Mouse (Mus musculus) midbrain, embryonic 14.5 days (tissue): ENCODE results near the gene Cacna1f. TPM values are rescaled to one million over a fixed set of nuclear protein-coding genes. Genes with fewer than 3 reads are reported as not detected.
A peak's percentile ranks its signal among the peaks of the same experiment; 100 is the strongest.

ENCODE experiments used
- ATAC-seq: fragments of 200-750 bp; cut with Nextera tagmentation; 2 replicates; pipeline ENCODE4 v1.8.0; 2017; ENCODE audit warnings: moderate number of reproducible peaks, moderate library complexity; ENCODE audit not compliant: low FRiP score, low TSS enrichment
- DNase-seq: peaks from one replicate; pipeline ENCODE4 v3.0.0-alpha.2; 2015
- H3K27ac ChIP-seq: fragments of 300-500 bp; sonication (generic); replicated peaks from 2 replicates; pipeline ENCODE4 v1.5.1; 2014; ENCODE audit warnings: mild to moderate bottlenecking, low read depth, low read length, moderate library complexity
- H3K27me3 ChIP-seq: fragments of 300-500 bp; sonication (generic); 2 replicates; pipeline ENCODE4 v1.6.1; 2014; ENCODE audit warnings: low read length, control low read depth, mixed read lengths; ENCODE audit not compliant: control insufficient read depth, insufficient read depth
- H3K36me3 ChIP-seq: fragments of 300-500 bp; sonication (generic); 2 replicates; pipeline ENCODE4 v1.6.1; 2014; ENCODE audit warnings: low read length, control low read depth; ENCODE audit not compliant: control insufficient read depth, insufficient read depth
- H3K4me1 ChIP-seq: fragments of 300-500 bp; sonication (generic); 2 replicates; pipeline ENCODE4 v1.6.1; 2014; ENCODE audit warnings: mild to moderate bottlenecking, antibody characterized with exemption, low read length, control low read depth; ENCODE audit not compliant: control insufficient read depth, insufficient read depth
- H3K4me2 ChIP-seq: fragments of 300-500 bp; sonication (generic); 2 replicates; pipeline ENCODE4 v1.6.1; 2014; ENCODE audit warnings: mild to moderate bottlenecking, low read length, moderate library complexity
- H3K4me3 ChIP-seq: fragments of 300-500 bp; sonication (generic); replicated peaks from 2 replicates; pipeline ENCODE4 v1.5.1; 2014; ENCODE audit warnings: low read depth, low read length
- H3K9ac ChIP-seq: fragments of 300-500 bp; sonication (generic); replicated peaks from 2 replicates; pipeline ENCODE4 v1.6.1; 2014; ENCODE audit warnings: mild to moderate bottlenecking, low read length, moderate library complexity
- H3K9me3 ChIP-seq: fragments of 300-500 bp; sonication (generic); 2 replicates; pipeline ENCODE4 v1.6.1; 2016; ENCODE audit warnings: low read length, control low read depth, mixed read lengths; ENCODE audit not compliant: control insufficient read depth
- WGBS: fragments of 180-500 bp; shearing (Covaris S2); extraction: QIAGEN DNeasy Blood & Tissue Kit; methylation state at CpG from one replicate; pipeline ENCODE4 v1.1.7; 2014; 5-methylcytosine and 5-hydroxymethylcytosine counted together
- polyA plus RNA-seq: library from polyadenylated mRNA; unstranded; fragments of >200 nt; fragmentation: Nextera tagmentation; extraction: Ambion mirVana; gene quantifications from 2 replicates; pipeline ENCODE4 v1.2.1, GENCODE M21; 2014

Cacna1f gene
- polyA plus RNA-seq = 0.04 TPM in 1 of 2 replicates, not detected in the other

DNA sequence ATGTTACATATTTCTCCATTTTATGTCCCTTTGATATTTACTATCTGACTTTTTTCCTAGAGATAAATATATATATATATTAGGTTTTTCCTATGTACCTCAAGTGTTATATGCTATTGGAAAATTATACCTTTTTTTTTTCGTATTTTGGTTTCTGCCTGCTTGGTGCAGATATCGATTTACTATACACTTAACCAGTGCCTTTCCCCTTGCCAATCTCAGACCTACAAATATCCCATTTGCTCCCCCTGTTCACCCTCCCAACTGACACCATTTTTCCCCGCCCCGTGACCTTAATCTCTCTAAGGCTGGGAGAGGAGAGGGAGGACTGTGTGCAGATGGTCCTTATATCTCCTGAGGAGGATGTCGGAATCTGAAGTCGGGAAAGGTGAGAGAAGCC, at the start of gene Cacna1f:
TSS of gene Cacna1f (plus strand) at position 301 of the 400 bp plus-strand sequence.
- ATAC-seq = no peak
- Histone ChIP-seq H3K4me3 (no peak within 1 kb of the TSS), H3K27me3 (no peaks in the 10 kb centered on the region), H3K4me2 (no peak within 1 kb of the TSS), H3K4me1 (no peaks in the 10 kb centered on the region), H3K9ac (no peak within 1 kb of the TSS), H3K9me3 (no peaks in the 10 kb centered on the region), H3K27ac (no peak within 1 kb of the TSS), H3K36me3 (no peaks in the 10 kb centered on the region)
- no peak for DNase-seq
- 86% methylated on average over 6 of the region's 6 CpGs for WGBS

DNA sequence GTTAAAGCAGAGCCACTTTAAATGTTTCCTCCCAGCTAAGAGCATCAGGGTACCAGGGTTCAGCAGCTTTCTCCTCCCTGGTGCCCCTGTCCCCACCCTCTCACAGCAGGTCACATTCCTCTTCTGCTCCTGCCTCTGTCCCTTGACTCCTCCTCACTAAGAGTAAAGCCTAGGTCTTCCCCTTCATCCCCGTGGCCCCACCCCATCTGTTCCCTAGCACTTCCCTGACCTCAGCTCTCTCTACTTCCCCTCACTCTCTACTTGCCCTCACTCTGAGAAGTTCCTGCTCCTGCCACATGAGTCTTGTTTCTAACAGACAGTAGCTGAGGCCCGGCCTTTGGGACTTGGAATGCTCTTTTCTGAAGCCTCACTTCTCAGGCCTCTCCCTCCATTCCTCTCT, 43.8 kb upstream of the Cacna1f start:
- 18% methylated on average over 2 of the region's 2 CpGs for WGBS
- DNase-seq = no peak
- Histone ChIP-seq H3K27me3 (no peaks in the 10 kb centered on the region), H3K9ac (no peak overlapping the region), H3K4me2 (no peak overlapping the region), H3K9me3 (no peaks in the 10 kb centered on the region), H3K4me3 (no peak overlapping the region), H3K36me3 (no peaks in the 10 kb centered on the region), H3K4me1 (no peaks in the 10 kb centered on the region), H3K27ac (no peak overlapping the region)
- no peak for ATAC-seq

DNA sequence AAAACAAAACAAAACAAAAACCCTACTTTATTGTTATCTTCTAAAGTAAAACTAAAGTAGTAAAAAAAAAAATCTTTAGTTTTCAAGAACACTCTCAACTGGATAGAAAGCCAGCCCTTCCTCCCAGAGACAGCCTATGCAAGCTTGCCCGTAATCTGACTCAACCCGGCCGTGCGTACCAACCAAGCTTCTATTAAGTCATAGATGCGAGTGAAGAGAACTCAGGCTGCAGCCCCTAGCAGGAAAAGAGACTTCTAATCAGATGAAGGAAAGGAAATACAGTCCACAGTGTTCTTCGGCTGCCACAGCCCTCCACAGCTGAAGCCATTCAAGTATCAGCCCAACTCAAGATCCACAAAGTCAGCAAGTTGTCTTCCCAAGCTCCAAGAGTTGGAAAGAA, 40.5 kb upstream of the Cacna1f start:
- Histone ChIP-seq H3K9me3 (no peaks in the 10 kb centered on the region), H3K4me1 (0 out of 2 replicates have a peak, but pooled peaks cover 8% of the 10 kb centered on the region), H3K27me3 (no peaks in the 10 kb centered on the region), H3K36me3 (no peaks in the 10 kb centered on the region), H3K27ac (no peak overlapping the region), H3K4me3 (no peak overlapping the region), H3K4me2 (no peak overlapping the region), H3K9ac (no peak overlapping the region)
- ATAC-seq = no peak
- no peak for DNase-seq
- 91% methylated on average over 6 of the region's 6 CpGs for WGBS

DNA sequence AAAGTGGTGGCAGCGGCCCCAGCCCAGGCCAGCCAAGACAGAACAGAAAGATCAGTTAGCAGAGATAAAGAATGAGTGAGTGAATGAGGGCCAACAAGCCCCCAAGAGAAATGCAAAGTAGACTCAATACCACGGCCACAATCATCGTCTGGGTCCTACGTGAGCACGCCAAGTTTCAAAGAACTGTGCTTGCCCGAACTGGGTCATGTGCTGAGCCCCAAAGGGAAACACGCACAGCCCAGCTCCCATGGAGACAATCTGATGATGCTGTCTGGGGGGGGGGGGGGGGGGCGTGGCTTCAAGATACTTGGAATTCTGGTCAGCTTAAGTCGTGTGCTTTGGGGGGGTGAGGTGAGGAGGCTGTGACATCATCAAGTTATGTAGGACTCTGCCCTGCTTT, 39.4 kb upstream of the Cacna1f start:
- Histone ChIP-seq H3K9ac (no peak overlapping the region), H3K27ac (no peak overlapping the region), H3K4me1 (0 out of 2 replicates have a peak, but pooled peaks cover 11% of the 10 kb centered on the region), H3K36me3 (no peaks in the 10 kb centered on the region), H3K27me3 (no peaks in the 10 kb centered on the region), H3K4me3 (no peak overlapping the region), H3K9me3 (no peaks in the 10 kb centered on the region), H3K4me2 (no peak overlapping the region)
- WGBS = 76% methylated on average over 8 of the region's 9 CpGs
- DNase-seq = no peak
- ATAC-seq = no peak; the same call in 1 of the 2 replicates

DNA sequence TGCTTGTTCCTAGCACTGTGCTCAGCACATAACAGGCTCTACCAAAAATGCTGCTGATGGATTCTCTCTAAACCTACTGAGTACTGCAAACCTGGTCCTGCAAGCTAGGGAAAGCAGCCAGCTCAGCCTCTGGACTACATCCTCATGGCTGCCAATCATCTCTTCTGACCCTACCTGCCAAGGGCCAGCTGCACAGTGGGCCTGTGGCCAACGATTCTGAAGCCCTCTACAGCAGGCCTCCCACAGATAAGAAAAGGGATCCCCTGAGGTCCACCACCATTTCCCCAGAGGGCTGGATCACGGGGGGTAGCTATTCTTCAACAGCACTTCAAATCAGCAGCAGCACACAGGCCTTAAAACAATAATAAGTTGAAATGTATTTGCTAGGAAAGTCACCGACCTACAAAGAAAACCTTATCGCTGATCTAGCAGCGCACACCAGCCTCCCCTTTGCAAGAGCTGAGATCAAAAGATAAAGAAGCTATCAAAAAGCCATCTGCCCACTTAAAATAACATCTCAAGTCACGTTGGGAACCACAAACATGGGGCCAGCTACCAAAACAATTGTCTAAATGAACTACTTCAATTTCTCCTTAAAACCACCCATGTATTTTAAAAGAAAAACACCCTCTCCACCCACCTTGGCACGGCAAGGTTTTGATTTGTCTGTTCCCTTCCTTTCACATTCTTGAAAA, 36.3 kb upstream of the Cacna1f start:
- peaks cover 14% of the 10 kb centered on the region; the same call in 1 of the 2 replicates for H3K4me1 ChIP-seq
- 61% methylated on average over 7 of the region's 7 CpGs for WGBS
- H3K27me3 ChIP-seq = no peaks in the 10 kb centered on the region
- H3K4me3 ChIP-seq = no peak overlapping the region
- no peak overlapping the region for H3K9ac ChIP-seq
- DNase-seq (no peak), ATAC-seq (no peak)
- no peak overlapping the region for H3K27ac ChIP-seq
- no peaks in the 10 kb centered on the region for H3K9me3 ChIP-seq
- no peaks in the 10 kb centered on the region for H3K36me3 ChIP-seq
- H3K4me2 ChIP-seq = no peak overlapping the region

DNA sequence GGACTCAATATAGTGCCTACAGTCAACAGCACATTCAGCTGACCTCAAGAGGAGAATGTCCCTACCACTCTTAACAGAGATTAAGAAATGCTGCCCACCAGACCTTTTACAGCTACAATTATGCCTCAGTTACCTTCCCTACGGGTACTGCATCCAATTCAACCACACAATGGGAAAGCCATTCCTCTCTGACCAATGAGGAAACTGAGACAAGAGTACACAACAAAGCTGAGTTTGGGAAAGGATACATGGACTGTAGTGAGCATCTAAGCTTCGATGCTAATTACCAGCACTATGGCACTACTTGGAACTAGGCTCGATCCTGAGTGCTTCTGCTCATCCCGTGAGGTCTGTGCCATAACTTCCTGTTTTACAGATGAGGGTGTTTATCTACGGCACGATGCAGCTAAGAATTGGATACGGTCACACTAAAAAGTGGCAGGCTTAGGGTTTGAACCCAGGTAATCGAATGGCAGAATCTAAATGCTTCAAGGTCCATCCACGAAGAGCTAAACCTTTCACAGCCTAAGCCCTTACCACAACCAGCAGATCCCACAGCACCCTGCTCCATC, 35.2 kb upstream of the Cacna1f start:
- Histone ChIP-seq H3K4me2 (no peak overlapping the region), H3K4me1 (peaks cover 14% of the 10 kb centered on the region; the same call in 1 of the 2 replicates), H3K9me3 (no peaks in the 10 kb centered on the region), H3K4me3 (no peak overlapping the region), H3K36me3 (no peaks in the 10 kb centered on the region), H3K27ac (no peak overlapping the region), H3K27me3 (no peaks in the 10 kb centered on the region), H3K9ac (no peak overlapping the region)
- DNase-seq = no peak
- ATAC-seq = no peak
- WGBS = 93% methylated on average over 9 of the region's 9 CpGs

DNA sequence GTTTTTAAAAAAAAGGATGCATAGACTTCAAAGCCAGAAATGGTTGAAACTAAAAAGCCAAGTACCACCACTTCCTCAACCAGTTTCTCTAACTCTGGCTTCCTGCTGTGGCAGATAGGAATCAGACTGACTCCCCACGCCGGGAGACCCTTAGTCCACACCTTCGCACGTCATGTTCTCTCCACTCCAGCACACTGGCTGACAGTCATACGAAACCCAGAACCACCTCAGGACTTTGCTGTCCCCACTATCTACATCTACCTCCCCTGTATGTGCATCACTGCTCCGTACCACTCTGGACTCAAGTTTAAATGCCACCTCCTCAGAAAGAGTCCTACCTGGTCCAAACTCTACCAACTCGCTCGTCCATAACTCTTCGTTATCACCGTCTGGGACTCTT, 34.4 kb upstream of the Cacna1f start:
- peaks cover 14% of the 10 kb centered on the region; the same call in 1 of the 2 replicates for H3K4me1 ChIP-seq
- no peak overlapping the region for H3K9ac ChIP-seq
- no peak for ATAC-seq
- H3K27me3 ChIP-seq = no peaks in the 10 kb centered on the region
- no peaks in the 10 kb centered on the region for H3K9me3 ChIP-seq
- WGBS = 88% methylated on average over 10 of the region's 10 CpGs
- H3K36me3 ChIP-seq = no peaks in the 10 kb centered on the region
- no peak for DNase-seq
- H3K4me2 ChIP-seq = peak overlapping the region; percentile 58
- no peak overlapping the region for H3K4me3 ChIP-seq
- H3K27ac ChIP-seq = no peak overlapping the region

DNA sequence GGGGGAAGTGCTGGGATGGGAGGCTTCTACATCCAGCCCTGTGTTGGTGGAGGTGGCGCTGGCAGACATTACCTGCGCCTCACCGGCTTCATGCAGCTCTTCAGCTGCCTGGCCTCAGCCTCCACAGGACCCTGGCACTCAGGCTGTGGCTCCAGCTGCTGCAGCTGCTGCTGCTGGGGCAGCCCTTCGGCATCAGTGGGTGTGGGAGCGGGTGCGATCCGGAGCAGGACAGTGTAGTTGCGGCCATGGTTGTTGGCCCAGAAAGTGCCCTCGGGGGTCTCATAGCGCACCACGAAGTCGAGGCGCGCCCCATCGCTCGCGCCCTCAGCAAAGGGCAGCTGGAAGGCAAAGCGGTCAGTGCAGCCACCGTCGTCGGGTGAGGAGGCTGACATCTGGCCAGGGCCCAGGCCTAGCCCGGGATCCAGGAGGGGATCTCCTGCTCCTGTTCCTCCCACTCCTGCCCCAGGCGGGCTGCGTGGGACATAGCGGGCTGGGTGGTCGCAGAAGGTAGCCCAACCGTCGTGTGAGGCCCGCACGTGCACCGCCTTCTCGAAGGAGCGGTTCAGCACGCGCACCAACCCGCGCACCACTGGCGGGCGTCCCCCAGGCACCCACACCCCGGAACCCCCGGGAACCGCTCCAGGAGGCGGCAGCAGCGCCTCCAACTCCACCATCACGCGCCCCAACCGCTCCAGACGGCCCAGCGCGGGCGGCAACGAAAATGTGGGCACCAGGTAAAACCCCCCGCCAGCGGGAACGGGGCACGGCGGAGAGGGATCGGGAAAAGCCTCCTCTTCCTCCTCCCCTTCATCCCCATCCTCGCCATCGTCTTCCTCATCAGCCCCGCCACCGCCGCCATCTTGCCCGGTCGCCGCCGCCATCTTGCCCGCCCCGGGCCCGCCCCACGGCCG, 33.5 kb upstream of the Cacna1f start, which contains the start of gene Foxp3:
TSS of gene Foxp3 (plus strand) at position 469 of the 911 bp plus-strand sequence.
- Histone ChIP-seq H3K9ac (peak within 1 kb of the TSS; percentile 68), H3K36me3 (no peaks in the 10 kb centered on the region), H3K27ac (peak within 1 kb of the TSS; percentile 89), H3K27me3 (no peaks in the 10 kb centered on the region), H3K4me1 (peaks cover 14% of the 10 kb centered on the region; the same call in 1 of the 2 replicates), H3K9me3 (no peaks in the 10 kb centered on the region), H3K4me3 (peak within 1 kb of the TSS; percentile 52), H3K4me2 (peak within 1 kb of the TSS; percentile 58)
- WGBS = 37% methylated on average over 68 of the region's 72 CpGs
- DNase-seq (peak; percentile 25), ATAC-seq (peak; percentile 75)
